ENCODE assay signal across 11 mouse cellular contexts in genomic region chr3:51097362-51097761, GRCm38 (mm10).
DNase-seq lines count a peak whose midpoint lies in the region; ATAC-seq lines count a peak whose summit lies in the region.
"Had no signal": no experiment of that assay in that cellular context is flagged by ENCODE, and none has a peak within 500 bp of the region (broad histone marks: within the 10 kb centered on the region; RNA-seq: fewer than 3 reads in every experiment).

No protein-coding gene starts in this region.

- no peak overlapping the region for H3K27ac ChIP-seq in midbrain, embryonic 11.5 days (ENCODE audit: low read depth, low read length)
- H3K27ac ChIP-seq: heart, embryonic 10.5 days; kidney, postnatal 0 days; limb, embryonic 15.5 days had no signal

- no peaks in the 10 kb centered on the region for H3K36me3 ChIP-seq in midbrain, embryonic 11.5 days (ENCODE audit: control insufficient read depth, insufficient read depth, low read length)
- H3K36me3 ChIP-seq: heart, embryonic 10.5 days; limb, embryonic 15.5 days had no signal

- no peak for DNase-seq in cerebellum, postnatal 14 days
- peak; percentile 87 for DNase-seq in brain, adult 2 months (ENCODE audit: low read depth, low spot score)
- peak; percentile 66 to 73 for DNase-seq in frontal cortex, postnatal 36 days (ENCODE audit: low spot score in 2 of 2)
- no peak for DNase-seq in midbrain, embryonic 11.5 days (ENCODE audit: low spot score, missing footprints)
- DNase-seq in urinary bladder, postnatal 4 days (ENCODE audit: low spot score in 2 of 2), result no peak
- DNase-seq in embryo, embryonic 9.5 days (ENCODE audit: extremely low spot score), result no peak

- H3K9me3 ChIP-seq in midbrain, embryonic 11.5 days (ENCODE audit: control insufficient read depth, low read length), result no peaks in the 10 kb centered on the region
- H3K9me3 ChIP-seq: heart, embryonic 10.5 days; limb, embryonic 15.5 days had no signal

- H3K4me1 ChIP-seq in midbrain, embryonic 11.5 days (ENCODE audit: control insufficient read depth, insufficient read depth, low read length), result peaks cover 7% of the 10 kb centered on the region; the same call in 1 of the 2 replicates

- no peak overlapping the region for H3K4me3 ChIP-seq in midbrain, embryonic 11.5 days (ENCODE audit: low read depth, low read length)
- H3K4me3 ChIP-seq: heart, embryonic 10.5 days; limb, embryonic 15.5 days had no signal

- 77% methylated on average over 10 of the region's 10 CpGs for WGBS in midbrain, embryonic 11.5 days

- H3K9ac ChIP-seq in midbrain, embryonic 11.5 days (ENCODE audit: low read length), result no peak overlapping the region
- H3K9ac ChIP-seq: limb, embryonic 15.5 days had no signal

- peak; percentile 50; the same call in 1 of the 2 replicates for ATAC-seq in cerebellum, adult (ENCODE audit: insufficient number of reproducible peaks, low FRiP score, low TSS enrichment)
- ATAC-seq in midbrain, embryonic 11.5 days (ENCODE audit: low FRiP score), result peak; percentile 43; the same call in 1 of the 2 replicates
- no peak for ATAC-seq in megakaryocyte, adult 5-6 weeks (ENCODE audit: poor library complexity, severe bottlenecking)

- H3K27me3 ChIP-seq in midbrain, embryonic 11.5 days (ENCODE audit: control insufficient read depth, insufficient read depth, low read length), result no peaks in the 10 kb centered on the region
- H3K27me3 ChIP-seq: limb, embryonic 15.5 days had no signal

- no peak overlapping the region for H3K4me2 ChIP-seq in midbrain, embryonic 11.5 days

Comparison
In these comparisons a context has a peak if more than half of its experiments do, and no peak if none do; other contexts are left out.
1. DNase-seq: peak in brain, adult 2 months (single experiment) and frontal cortex, postnatal 36 days (2 of 2); none in cerebellum, postnatal 14 days (0 of 2), midbrain, embryonic 11.5 days (single experiment), urinary bladder, postnatal 4 days (0 of 2) and embryo, embryonic 9.5 days (single experiment).